Mouse (Mus musculus) E14TG2a.4 (cell line): ENCODE measurements around the gene Rpe.

ENCODE experiments used
- CTCF ChIP-seq: conservative IDR thresholded peaks from 2 replicates; pipeline ENCODE4 v1.5.1; 2014; ENCODE audit warnings: low read length
- NANOG ChIP-seq: IDR thresholded peaks from 2 replicates; pipeline ENCODE4 v1.6.1; 2014; ENCODE audit warnings: borderline replicate concordance, low read length, mixed read lengths
- POU5F1 ChIP-seq: IDR thresholded peaks from 2 replicates; pipeline ENCODE4 v1.6.1; 2014; ENCODE audit warnings: low read length, borderline replicate concordance

GRCm38 (mm10) chr1:66694266-66694665, 6.4 kb upstream of the Rpe start:
- no peak for TF ChIP-seq CTCF
- no peak for TF ChIP-seq POU5F1
- no peak for TF ChIP-seq NANOG
